Mouse (Mus musculus) lung, postnatal 0 days (tissue): ENCODE measurements around the gene Ttl.

ENCODE experiments used
- CTCF ChIP-seq: IDR thresholded peaks from 2 replicates; pipeline ENCODE4 v1.5.1; 2016; ENCODE audit warnings: antibody characterized with exemption, mild to moderate bottlenecking
- EP300 ChIP-seq: IDR thresholded peaks from 2 replicates; pipeline ENCODE4 v1.6.1; 2016; ENCODE audit warnings: antibody characterized with exemption, mild to moderate bottlenecking, control low read depth

DNA sequence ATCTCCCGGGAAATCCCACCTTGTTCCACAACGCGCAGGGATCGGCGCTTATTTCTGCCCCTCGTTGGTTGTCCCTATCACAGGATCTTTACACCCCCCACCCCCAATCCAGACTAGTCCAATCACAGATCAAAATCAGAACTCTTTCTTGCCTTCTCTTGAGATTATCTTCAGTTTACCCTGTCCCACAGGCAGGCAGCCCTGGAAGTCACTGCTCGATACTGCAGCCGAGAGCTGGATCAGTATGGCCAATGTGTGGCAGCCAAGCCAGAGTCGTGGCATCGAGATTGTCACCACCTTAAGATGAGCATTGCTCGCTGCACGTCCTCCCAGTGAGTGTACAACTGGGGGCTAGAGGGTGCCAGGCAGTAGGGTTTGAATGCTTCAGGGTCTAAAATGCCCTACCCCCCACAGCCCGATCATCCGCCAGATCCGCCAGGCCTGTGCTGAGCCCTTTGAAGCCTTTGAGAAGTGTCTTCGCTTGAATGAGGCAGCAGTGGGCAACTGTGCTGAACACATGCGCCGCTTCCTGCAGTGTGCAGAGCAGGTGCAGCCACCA lies 64.3 kb downstream of the Ttl start:
- no peak for TF ChIP-seq CTCF
- no peak for TF ChIP-seq EP300
